Mouse (Mus musculus) spleen, adult 2 months (tissue): ENCODE measurements around the gene Pcif1.

Experiments used
- CTCF ChIP-seq: fragments of 200-500 bp; IDR thresholded peaks from 2 replicates; pipeline ENCODE4 v1.5.1; 2011; ENCODE audit warnings: mild to moderate bottlenecking, inconsistent platforms; ENCODE audit not compliant: insufficient read depth, insufficient read length, insufficient replicate concordance; ENCODE audit errors: extremely low read depth
- POLR2A ChIP-seq: fragments of 200-500 bp; IDR thresholded peaks from 2 replicates; pipeline ENCODE4 v1.6.1; 2011; ENCODE audit warnings: low read depth, low read length, inconsistent platforms

- TF ChIP-seq CTCF (no peak), POLR2A (no peak)
Observed at GRCm38 (mm10) chr2:164899723-164900459, 20.8 kb downstream of the Pcif1 start.
